Mouse (Mus musculus) spleen, adult 2 months (tissue): ENCODE measurements around the gene Tmem33.

ENCODE experiments used
- CTCF ChIP-seq: fragments of 200-500 bp; IDR thresholded peaks from 2 replicates; pipeline ENCODE4 v1.5.1; 2011; ENCODE audit warnings: mild to moderate bottlenecking, inconsistent platforms; ENCODE audit not compliant: insufficient read depth, insufficient read length, insufficient replicate concordance; ENCODE audit errors: extremely low read depth
- POLR2A ChIP-seq: fragments of 200-500 bp; IDR thresholded peaks from 2 replicates; pipeline ENCODE4 v1.6.1; 2011; ENCODE audit warnings: low read depth, low read length, inconsistent platforms

GRCm38 (mm10) chr5:67299847-67300412 lies 39.6 kb downstream of the Tmem33 start:
- TF ChIP-seq POLR2A (no peak), CTCF (no peak)
